Mouse (Mus musculus): ENCODE data around the gene Nbeal2. TPM values are rescaled to one million over a fixed set of nuclear protein-coding genes. Genes with fewer than 3 reads are reported as not detected.

Nbeal2 gene
- polyA plus RNA-seq, 1 experiment from 2014 or later: 2.9 TPM

GRCm38 (mm10) chr9:110633882-110634281 lies 20.1 kb downstream of the Nbeal2 start:
- no peak overlapping the region for H3K4me3 ChIP-seq (replicated peaks; ENCODE audit: low read depth, low read length)
- DNase-seq (ENCODE audit: low spot score) (no peak), ATAC-seq (replicated peaks; ENCODE audit: low FRiP score, low read depth) (no peak)
- H3K4me2 ChIP-seq (ENCODE audit: low read length): no peak overlapping the region
- WGBS: 66% methylated on average over 17 of the region's 17 CpGs
- no peaks in the 10 kb centered on the region for H3K27me3 ChIP-seq (ENCODE audit: insufficient read depth, low read length)
- H3K36me3 ChIP-seq (ENCODE audit: insufficient read depth, low read length): peaks cover 31% of the 10 kb centered on the region
- TF ChIP-seq CTCF (IDR thresholded peaks at IDR 0.05; ENCODE audit: low read depth): no peak
- no peaks in the 10 kb centered on the region for H3K4me1 ChIP-seq (replicated peaks; ENCODE audit: insufficient read depth, low read length)
- no peaks in the 10 kb centered on the region for H3K9me3 ChIP-seq (replicated peaks; ENCODE audit: low read length)
- no peak overlapping the region for H3K27ac ChIP-seq
- H3K9ac ChIP-seq (ENCODE audit: low read depth, low read length): no peak overlapping the region

DNA sequence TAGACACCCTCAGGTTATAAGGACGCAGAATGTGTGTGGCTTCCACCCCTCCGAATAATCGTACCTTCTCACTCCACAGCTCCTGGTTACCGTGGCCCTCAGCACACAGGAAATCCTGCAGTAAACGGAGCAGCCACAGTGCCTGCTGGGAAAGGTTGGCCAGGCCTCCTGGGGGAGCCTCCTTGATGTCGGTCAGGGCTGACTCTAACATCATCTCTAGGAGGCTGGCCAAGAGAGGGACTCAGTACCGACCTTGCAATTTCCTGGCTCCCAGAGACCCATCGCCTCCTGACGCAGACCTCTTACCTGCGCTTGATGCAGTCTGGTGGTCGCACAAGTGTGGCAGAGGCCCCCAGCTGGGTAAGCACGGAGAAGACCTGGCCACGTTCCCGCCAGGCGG lies 21.3 kb downstream of the Nbeal2 start:
- ATAC-seq (replicated peaks; ENCODE audit: low FRiP score, low read depth): no peak
- Histone ChIP-seq H3K4me2 (ENCODE audit: low read length) (no peak overlapping the region), H3K36me3 (ENCODE audit: insufficient read depth, low read length) (0 out of 2 replicates have a peak, but pooled peaks cover 26% of the 10 kb centered on the region), H3K9ac (ENCODE audit: low read depth, low read length) (no peak overlapping the region), H3K27me3 (ENCODE audit: insufficient read depth, low read length) (no peaks in the 10 kb centered on the region), H3K27ac (no peak overlapping the region), H3K4me3 (replicated peaks; ENCODE audit: low read depth, low read length) (no peak overlapping the region), H3K9me3 (replicated peaks; ENCODE audit: low read length) (no peaks in the 10 kb centered on the region), H3K4me1 (replicated peaks; ENCODE audit: insufficient read depth, low read length) (no peaks in the 10 kb centered on the region)
- whole genome bisulfite sequencing: 74% methylated on average over 15 of the region's 15 CpGs
- no peak for DNase-seq (ENCODE audit: low spot score)
- TF ChIP-seq CTCF (IDR thresholded peaks at IDR 0.05; ENCODE audit: low read depth): no peak

DNA sequence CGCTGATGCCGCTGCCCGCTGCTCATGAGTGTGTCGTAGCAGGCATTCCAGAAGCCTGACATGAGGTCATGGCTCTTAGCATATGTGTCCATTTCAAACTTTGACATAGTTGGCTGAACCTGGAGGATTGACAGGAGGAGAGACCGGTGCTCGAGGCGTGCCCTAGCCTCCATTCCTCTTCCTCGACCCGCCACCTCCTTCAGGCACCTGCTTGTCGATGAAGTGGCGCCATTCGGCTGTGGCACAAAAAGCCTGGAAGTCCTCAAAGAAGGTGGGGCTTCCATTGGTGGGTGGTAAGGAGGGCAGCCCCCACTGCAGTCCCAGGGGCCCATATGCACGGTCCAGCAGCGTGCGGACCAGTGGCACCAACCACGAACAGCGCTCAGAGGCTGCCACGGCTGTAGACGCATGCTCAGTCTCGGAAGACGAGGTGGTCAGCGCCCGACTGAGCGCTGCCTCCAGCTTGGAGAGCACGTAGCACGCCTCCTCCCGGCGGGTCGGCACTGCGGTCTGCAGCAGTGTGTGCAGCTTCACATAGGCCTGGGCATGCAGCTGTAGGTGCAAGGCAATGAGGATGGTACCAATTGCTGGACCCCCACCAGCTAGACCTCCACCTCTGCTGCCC lies 22.2 kb downstream of the Nbeal2 start:
- Histone ChIP-seq H3K9me3 (replicated peaks; ENCODE audit: low read length) (no peaks in the 10 kb centered on the region), H3K4me2 (ENCODE audit: low read length) (0 out of 2 replicates have a peak overlapping the region, but pooled peaks have one; percentile 1), H3K36me3 (ENCODE audit: insufficient read depth, low read length) (0 out of 2 replicates have a peak, but pooled peaks cover 26% of the 10 kb centered on the region), H3K4me1 (replicated peaks; ENCODE audit: insufficient read depth, low read length) (no peaks in the 10 kb centered on the region), H3K27me3 (ENCODE audit: insufficient read depth, low read length) (no peaks in the 10 kb centered on the region), H3K27ac (no peak overlapping the region), H3K9ac (ENCODE audit: low read depth, low read length) (no peak overlapping the region), H3K4me3 (replicated peaks; ENCODE audit: low read depth, low read length) (no peak overlapping the region)
- WGBS: 36% methylated on average over 30 of the region's 30 CpGs
- no peak for DNase-seq (ENCODE audit: low spot score)
- ATAC-seq (replicated peaks; ENCODE audit: low FRiP score, low read depth): no peak
- TF ChIP-seq CTCF (IDR thresholded peaks at IDR 0.05; ENCODE audit: low read depth): peak; percentile 38; the same call in 1 of the 2 replicates

- WGBS: 40% methylated on average over 10 of the region's 10 CpGs
- ATAC-seq (replicated peaks; ENCODE audit: low FRiP score, low read depth): no peak
- DNase-seq (ENCODE audit: low spot score): peak; percentile 58
- no peaks in the 10 kb centered on the region for H3K4me1 ChIP-seq (replicated peaks; ENCODE audit: insufficient read depth, low read length)
- no peaks in the 10 kb centered on the region for H3K9me3 ChIP-seq (replicated peaks; ENCODE audit: low read length)
- H3K27ac ChIP-seq: no peak overlapping the region
- TF ChIP-seq CTCF (IDR thresholded peaks at IDR 0.05; ENCODE audit: low read depth): peak; percentile 74
- no peaks in the 10 kb centered on the region for H3K27me3 ChIP-seq (ENCODE audit: insufficient read depth, low read length)
- 0 out of 2 replicates have a peak, but pooled peaks cover 26% of the 10 kb centered on the region for H3K36me3 ChIP-seq (ENCODE audit: insufficient read depth, low read length)
- 0 out of 2 replicates have a peak overlapping the region, but pooled peaks have one; percentile 1 for H3K4me2 ChIP-seq (ENCODE audit: low read length)
- H3K9ac ChIP-seq (ENCODE audit: low read depth, low read length): no peak overlapping the region
- H3K4me3 ChIP-seq (replicated peaks; ENCODE audit: low read depth, low read length): no peak overlapping the region
These were observed 22.8 kb downstream of the Nbeal2 start for GRCm38 (mm10) chr9:110631191-110631590.

DNA sequence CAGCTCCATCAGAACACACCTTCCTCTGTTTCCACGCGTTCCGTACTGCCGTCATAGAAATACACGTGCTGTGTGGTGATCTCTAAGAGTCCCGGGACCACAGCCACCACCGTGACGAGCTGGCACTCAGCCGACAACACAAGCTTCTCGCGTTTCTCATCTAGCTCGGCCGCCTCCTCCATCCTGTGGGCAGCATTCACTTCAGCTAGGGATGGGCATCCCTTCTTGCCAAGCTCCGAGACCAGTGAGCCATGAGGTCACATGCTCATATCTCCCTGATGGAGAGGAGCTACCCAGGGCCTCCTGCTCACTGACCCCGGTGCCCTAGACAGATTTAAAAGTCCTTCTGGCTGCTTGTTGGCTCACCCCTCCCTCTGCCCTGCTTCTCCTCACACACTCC lies 23.8 kb downstream of the Nbeal2 start:
- Histone ChIP-seq H3K27me3 (ENCODE audit: insufficient read depth, low read length) (no peaks in the 10 kb centered on the region), H3K27ac (no peak overlapping the region), H3K9me3 (replicated peaks; ENCODE audit: low read length) (no peaks in the 10 kb centered on the region), H3K4me1 (replicated peaks; ENCODE audit: insufficient read depth, low read length) (peaks cover 1% of the 10 kb centered on the region; the same call in 1 of the 2 replicates), H3K4me2 (ENCODE audit: low read length) (no peak overlapping the region), H3K36me3 (ENCODE audit: insufficient read depth, low read length) (0 out of 2 replicates have a peak, but pooled peaks cover 21% of the 10 kb centered on the region), H3K4me3 (replicated peaks; ENCODE audit: low read depth, low read length) (no peak overlapping the region), H3K9ac (ENCODE audit: low read depth, low read length) (no peak overlapping the region)
- 58% methylated on average over 15 of the region's 15 CpGs for WGBS
- TF ChIP-seq CTCF (IDR thresholded peaks at IDR 0.05; ENCODE audit: low read depth): no peak
- ATAC-seq (replicated peaks; ENCODE audit: low FRiP score, low read depth) (0 out of 2 replicates have a peak, but pooled peaks have one; percentile 6), DNase-seq (ENCODE audit: low spot score) (peak; percentile 58)

DNA sequence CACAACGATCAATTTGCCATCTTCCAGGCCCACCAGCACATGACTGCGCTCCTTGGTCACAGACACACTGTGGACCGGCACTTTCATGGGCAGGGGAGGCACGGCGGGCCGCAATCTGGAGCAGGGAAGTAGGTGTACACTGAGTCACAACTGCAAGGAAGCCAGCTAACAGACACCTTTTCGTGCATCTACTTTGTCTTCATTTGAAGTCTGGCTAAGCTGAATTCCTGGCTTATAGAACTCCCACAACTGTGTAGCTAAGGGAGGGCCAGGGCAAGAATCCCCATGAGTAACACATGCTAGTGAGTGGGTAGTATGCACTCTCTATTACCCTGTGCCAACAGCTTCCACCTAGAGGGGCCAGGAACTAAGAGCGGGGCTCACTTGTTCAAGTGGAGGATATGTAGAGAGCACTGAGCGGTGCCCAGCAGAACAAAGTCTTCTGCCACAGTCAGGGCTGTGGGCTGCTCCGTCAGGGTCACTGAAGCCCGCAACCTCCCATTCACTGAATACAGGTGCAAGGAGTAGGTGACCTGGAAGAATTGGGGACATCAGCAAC lies 28.5 kb downstream of the Nbeal2 start:
- no peaks in the 10 kb centered on the region for H3K27me3 ChIP-seq (ENCODE audit: insufficient read depth, low read length)
- peak overlapping the region; percentile 40 for H3K9ac ChIP-seq (ENCODE audit: low read depth, low read length)
- H3K9me3 ChIP-seq (replicated peaks; ENCODE audit: low read length): no peaks in the 10 kb centered on the region
- TF ChIP-seq CTCF (IDR thresholded peaks at IDR 0.05; ENCODE audit: low read depth): no peak
- 66% methylated on average over 11 of the region's 11 CpGs for whole genome bisulfite sequencing
- H3K4me2 ChIP-seq (ENCODE audit: low read length): peak overlapping the region; percentile 61
- H3K4me1 ChIP-seq (replicated peaks; ENCODE audit: insufficient read depth, low read length): peaks cover 11% of the 10 kb centered on the region
- H3K4me3 ChIP-seq (replicated peaks; ENCODE audit: low read depth, low read length): peak overlapping the region; percentile 37; the same call in 1 of the 2 replicates
- H3K36me3 ChIP-seq (ENCODE audit: insufficient read depth, low read length): peaks cover 18% of the 10 kb centered on the region; the same call in 1 of the 2 replicates
- DNase-seq (ENCODE audit: low spot score) (no peak), ATAC-seq (replicated peaks; ENCODE audit: low FRiP score, low read depth) (no peak)
- H3K27ac ChIP-seq: peak overlapping the region; percentile 76
